Mouse (Mus musculus) forebrain, embryonic 12.5 days (tissue): ENCODE data around the gene Lama5. TPM values are rescaled to one million over a fixed set of nuclear protein-coding genes. Genes with fewer than 3 reads are reported as not detected.

Experiments
- ATAC-seq: fragments of 200-750 bp; cut with Nextera tagmentation; 2 replicates; pipeline ENCODE4 v1.8.0; 2017; ENCODE audit warnings: moderate TSS enrichment; ENCODE audit not compliant: low FRiP score
- H3K27ac ChIP-seq: fragments of 300-500 bp; sonication (generic); 2 replicates; pipeline ENCODE4 v1.5.1; 2016; ENCODE audit warnings: mild to moderate bottlenecking
- H3K27me3 ChIP-seq: fragments of 300-500 bp; sonication (generic); 2 replicates; pipeline ENCODE4 v1.6.1; 2016; ENCODE audit warnings: mild to moderate bottlenecking
- H3K36me3 ChIP-seq: fragments of 300-500 bp; sonication (generic); replicated peaks from 2 replicates; pipeline ENCODE4 v1.6.1; 2016; ENCODE audit warnings: mild to moderate bottlenecking
- H3K4me1 ChIP-seq: fragments of 300-500 bp; sonication (generic); 2 replicates; pipeline ENCODE4 v1.6.1; 2016
- H3K4me2 ChIP-seq: fragments of 300-500 bp; sonication (generic); 2 replicates; pipeline ENCODE4 v1.6.1; 2016; ENCODE audit warnings: mild to moderate bottlenecking, moderate library complexity
- H3K4me3 ChIP-seq: fragments of 300-500 bp; sonication (generic); replicated peaks from 2 replicates; pipeline ENCODE4 v1.5.1; 2016; ENCODE audit warnings: mild to moderate bottlenecking
- H3K9ac ChIP-seq: fragments of 300-500 bp; sonication (generic); 2 replicates; pipeline ENCODE4 v1.6.1; 2016; ENCODE audit warnings: mild to moderate bottlenecking
- H3K9me3 ChIP-seq: fragments of 300-500 bp; sonication (generic); 2 replicates; pipeline ENCODE4 v1.6.1; 2016
- WGBS: fragments of 180-500 bp; shearing (Covaris S2); methylation state at CpG from one replicate; pipeline ENCODE4 v1.1.7; 2016; 5-methylcytosine and 5-hydroxymethylcytosine counted together
- polyA plus RNA-seq: library from polyadenylated mRNA; unstranded; fragments of >200 nt; fragmentation: Nextera tagmentation; extraction: Ambion mirVana; gene quantifications from 2 replicates; pipeline ENCODE4 v1.2.1, GENCODE M21; 2016

Gene Lama5
- polyA plus RNA-seq, 1 experiment from 2014 or later = 4.9 TPM

- H3K4me1 ChIP-seq = peaks cover 40% of the 10 kb centered on the region
- no peak for ATAC-seq
- WGBS = 85% methylated on average over 3 of the region's 3 CpGs
These were observed 3.5 kb upstream of the Lama5 start for GRCm38 (mm10) chr2:180229129-180229528.

GRCm38 (mm10) chr2:180228592-180228991 lies 2.9 kb upstream of the Lama5 start:
- Histone ChIP-seq H3K27ac (no peak overlapping the region), H3K9me3 (no peaks in the 10 kb centered on the region), H3K9ac (no peak overlapping the region), H3K4me3 (no peak overlapping the region), H3K4me2 (no peak overlapping the region), H3K27me3 (peaks cover 47% of the 10 kb centered on the region), H3K36me3 (no peaks in the 10 kb centered on the region), H3K4me1 (peaks cover 40% of the 10 kb centered on the region)
- 79% methylated on average over 7 of the region's 7 CpGs for WGBS
- ATAC-seq = no peak

More at GRCm38 (mm10) chr2:180229129-180229528, 3.5 kb upstream of the Lama5 start:
- H3K36me3 ChIP-seq = no peaks in the 10 kb centered on the region
- no peaks in the 10 kb centered on the region for H3K9me3 ChIP-seq
- peaks cover 42% of the 10 kb centered on the region for H3K27me3 ChIP-seq
- H3K4me2 ChIP-seq = no peak overlapping the region
- H3K9ac ChIP-seq = no peak overlapping the region
- no peak overlapping the region for H3K4me3 ChIP-seq
- no peak overlapping the region for H3K27ac ChIP-seq

- H3K9ac ChIP-seq = no peak overlapping the region
- no peak overlapping the region for H3K4me3 ChIP-seq
- H3K27me3 ChIP-seq = peaks cover 52% of the 10 kb centered on the region
- 57% methylated on average over 6 of the region's 6 CpGs for WGBS
- H3K4me2 ChIP-seq = peak overlapping the region; percentile 34
- H3K36me3 ChIP-seq = no peaks in the 10 kb centered on the region
- H3K27ac ChIP-seq = peak overlapping the region; percentile 10; the same call in 1 of the 2 replicates
- H3K9me3 ChIP-seq = no peaks in the 10 kb centered on the region
- ATAC-seq = no peak
- H3K4me1 ChIP-seq = peaks cover 40% of the 10 kb centered on the region
These were observed 2.4 kb upstream of the Lama5 start for GRCm38 (mm10) chr2:180228060-180228458.

- under 1% methylated on average over 21 of the region's 21 CpGs for WGBS
- no peaks in the 10 kb centered on the region for H3K9me3 ChIP-seq
- peaks cover 42% of the 10 kb centered on the region for H3K4me1 ChIP-seq
- H3K36me3 ChIP-seq = no peaks in the 10 kb centered on the region
- no peak overlapping the region; the same call in 1 of the 2 replicates for H3K4me3 ChIP-seq
- peak overlapping the region; percentile 9; the same call in 1 of the 2 replicates for H3K27ac ChIP-seq
- H3K27me3 ChIP-seq = peaks cover 53% of the 10 kb centered on the region
- peak overlapping the region; percentile 34 for H3K4me2 ChIP-seq
- ATAC-seq = peak; percentile 76
- H3K9ac ChIP-seq = no peak overlapping the region
These were observed 1.8 kb upstream of the Lama5 start for GRCm38 (mm10) chr2:180227262-180228059.

GRCm38 (mm10) chr2:180225044-180225761 lies 456 bp downstream of the Lama5 start:
- peak overlapping the region; percentile 99 for H3K4me2 ChIP-seq
- H3K36me3 ChIP-seq = no peaks in the 10 kb centered on the region
- peaks cover 53% of the 10 kb centered on the region for H3K27me3 ChIP-seq
- H3K9me3 ChIP-seq = no peaks in the 10 kb centered on the region
- no peak overlapping the region for H3K27ac ChIP-seq
- ATAC-seq = peak; percentile 42
- peak overlapping the region; percentile 68 for H3K9ac ChIP-seq
- peak overlapping the region; percentile 65 for H3K4me3 ChIP-seq
- H3K4me1 ChIP-seq = peaks cover 50% of the 10 kb centered on the region
- under 1% methylated on average over 55 of the region's 55 CpGs for WGBS

GRCm38 (mm10) chr2:180224647-180225043 lies 1.0 kb downstream of the Lama5 start:
- Histone ChIP-seq H3K27me3 (peaks cover 53% of the 10 kb centered on the region), H3K4me2 (peak overlapping the region; percentile 99), H3K9me3 (no peaks in the 10 kb centered on the region), H3K27ac (no peak overlapping the region), H3K4me3 (peak overlapping the region; percentile 65), H3K4me1 (peaks cover 50% of the 10 kb centered on the region), H3K36me3 (no peaks in the 10 kb centered on the region), H3K9ac (peak overlapping the region; percentile 68)
- under 1% methylated on average over 13 of the region's 13 CpGs for WGBS
- ATAC-seq = no peak

GRCm38 (mm10) chr2:180222250-180222649 lies 3.4 kb downstream of the Lama5 start:
- no peak overlapping the region for H3K27ac ChIP-seq

GRCm38 (mm10) chr2:180221051-180221450 lies 4.6 kb downstream of the Lama5 start:
- Histone ChIP-seq H3K4me1 (peaks cover 38% of the 10 kb centered on the region), H3K9me3 (no peaks in the 10 kb centered on the region), H3K4me2 (no peak overlapping the region), H3K27ac (no peak overlapping the region), H3K9ac (no peak overlapping the region), H3K36me3 (no peaks in the 10 kb centered on the region), H3K4me3 (no peak overlapping the region), H3K27me3 (peaks cover 30% of the 10 kb centered on the region)
- WGBS = 95% methylated on average over 9 of the region's 9 CpGs
- no peak for ATAC-seq

More at GRCm38 (mm10) chr2:180222250-180222649, 3.4 kb downstream of the Lama5 start:
- Histone ChIP-seq H3K4me2 (0 out of 2 replicates have a peak overlapping the region, but pooled peaks have one; percentile 6), H3K9ac (no peak overlapping the region), H3K27me3 (peaks cover 41% of the 10 kb centered on the region), H3K9me3 (no peaks in the 10 kb centered on the region), H3K4me1 (peaks cover 46% of the 10 kb centered on the region), H3K36me3 (no peaks in the 10 kb centered on the region), H3K4me3 (no peak overlapping the region)
- WGBS = 20% methylated on average over 6 of the region's 6 CpGs
- ATAC-seq = 0 out of 2 replicates have a peak, but pooled peaks have one; percentile 13

- Histone ChIP-seq H3K9me3 (no peaks in the 10 kb centered on the region), H3K4me1 (peaks cover 29% of the 10 kb centered on the region), H3K27ac (no peak overlapping the region), H3K27me3 (peaks cover 21% of the 10 kb centered on the region), H3K4me2 (no peak overlapping the region), H3K9ac (no peak overlapping the region), H3K36me3 (no peaks in the 10 kb centered on the region), H3K4me3 (no peak overlapping the region)
- no peak for ATAC-seq
- WGBS = 80% methylated on average over 9 of the region's 9 CpGs
These were observed 5.5 kb downstream of the Lama5 start for GRCm38 (mm10) chr2:180220165-180220564.

- Histone ChIP-seq H3K4me1 (peaks cover 27% of the 10 kb centered on the region), H3K4me3 (no peak overlapping the region), H3K9me3 (no peaks in the 10 kb centered on the region), H3K27me3 (peaks cover 13% of the 10 kb centered on the region), H3K9ac (no peak overlapping the region), H3K36me3 (no peaks in the 10 kb centered on the region), H3K4me2 (no peak overlapping the region), H3K27ac (no peak overlapping the region)
- 85% methylated on average over 15 of the region's 15 CpGs for WGBS
- no peak for ATAC-seq
These were observed 6.3 kb downstream of the Lama5 start for GRCm38 (mm10) chr2:180219145-180219943.

GRCm38 (mm10) chr2:180218677-180219076 lies 7.0 kb downstream of the Lama5 start:
- Histone ChIP-seq H3K9me3 (no peaks in the 10 kb centered on the region), H3K36me3 (no peaks in the 10 kb centered on the region), H3K27ac (peak overlapping the region; percentile 19; the same call in 1 of the 2 replicates), H3K9ac (no peak overlapping the region; the same call in 1 of the 2 replicates), H3K27me3 (peaks cover 7% of the 10 kb centered on the region), H3K4me2 (no peak overlapping the region), H3K4me3 (no peak overlapping the region), H3K4me1 (peaks cover 29% of the 10 kb centered on the region)
- WGBS = 27% methylated on average over 5 of the region's 5 CpGs
- ATAC-seq = no peak

GRCm38 (mm10) chr2:180218241-180218640 lies 7.4 kb downstream of the Lama5 start:
- no peak overlapping the region for H3K4me2 ChIP-seq
- H3K27me3 ChIP-seq = peaks cover 3% of the 10 kb centered on the region
- H3K9ac ChIP-seq = no peak overlapping the region
- peak overlapping the region; percentile 19; the same call in 1 of the 2 replicates for H3K27ac ChIP-seq
- no peak overlapping the region for H3K4me3 ChIP-seq
- no peaks in the 10 kb centered on the region for H3K36me3 ChIP-seq
- H3K4me1 ChIP-seq = peaks cover 29% of the 10 kb centered on the region
- no peaks in the 10 kb centered on the region for H3K9me3 ChIP-seq
- 80% methylated on average over 3 of the region's 3 CpGs for WGBS
- no peak for ATAC-seq
